Mouse (Mus musculus): ENCODE measurements around the gene Bhmt. TPM values are rescaled to one million over a fixed set of nuclear protein-coding genes. Genes with fewer than 3 reads are reported as not detected.

Gene Bhmt
- polyA plus RNA-seq, 1 experiment: 0.15 TPM

DNA sequence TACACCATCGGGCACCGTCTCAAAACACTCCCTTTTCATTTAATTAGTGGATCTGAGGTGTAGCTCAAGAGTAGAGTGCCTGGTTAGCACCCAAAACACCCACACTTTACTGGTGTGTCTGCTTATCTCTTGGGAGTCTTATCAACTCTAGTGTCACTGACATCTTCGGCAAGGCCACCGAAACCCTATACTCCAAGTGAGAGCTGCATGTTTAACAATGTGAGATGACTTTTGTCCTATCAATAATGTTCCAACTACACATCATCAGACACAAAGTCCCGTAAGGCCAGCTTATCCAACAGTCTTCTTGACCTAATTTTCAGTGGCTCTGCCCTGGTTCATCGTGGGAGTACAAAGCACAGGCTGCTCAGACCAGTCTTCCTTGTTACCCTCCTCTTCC, 15.6 kb upstream of the Bhmt start:
- Histone ChIP-seq H3K4me3 (replicated peaks; ENCODE audit: extremely low read depth, low read depth, low read length) (no peak overlapping the region), H3K4me1 (ENCODE audit: control insufficient read depth, insufficient read depth, low read length) (no peaks in the 10 kb centered on the region)
- WGBS: 79% methylated on average over 6 of the region's 6 CpGs
- TF ChIP-seq POLR2A (IDR thresholded peaks at IDR 0.05; ENCODE audit: borderline replicate concordance, extremely low read depth, low read depth, low read length): no peak
- no peak for TF ChIP-seq CTCF (IDR thresholded peaks at IDR 0.05; ENCODE audit: insufficient read depth, low read length)
- DNase-seq: no peak

DNA sequence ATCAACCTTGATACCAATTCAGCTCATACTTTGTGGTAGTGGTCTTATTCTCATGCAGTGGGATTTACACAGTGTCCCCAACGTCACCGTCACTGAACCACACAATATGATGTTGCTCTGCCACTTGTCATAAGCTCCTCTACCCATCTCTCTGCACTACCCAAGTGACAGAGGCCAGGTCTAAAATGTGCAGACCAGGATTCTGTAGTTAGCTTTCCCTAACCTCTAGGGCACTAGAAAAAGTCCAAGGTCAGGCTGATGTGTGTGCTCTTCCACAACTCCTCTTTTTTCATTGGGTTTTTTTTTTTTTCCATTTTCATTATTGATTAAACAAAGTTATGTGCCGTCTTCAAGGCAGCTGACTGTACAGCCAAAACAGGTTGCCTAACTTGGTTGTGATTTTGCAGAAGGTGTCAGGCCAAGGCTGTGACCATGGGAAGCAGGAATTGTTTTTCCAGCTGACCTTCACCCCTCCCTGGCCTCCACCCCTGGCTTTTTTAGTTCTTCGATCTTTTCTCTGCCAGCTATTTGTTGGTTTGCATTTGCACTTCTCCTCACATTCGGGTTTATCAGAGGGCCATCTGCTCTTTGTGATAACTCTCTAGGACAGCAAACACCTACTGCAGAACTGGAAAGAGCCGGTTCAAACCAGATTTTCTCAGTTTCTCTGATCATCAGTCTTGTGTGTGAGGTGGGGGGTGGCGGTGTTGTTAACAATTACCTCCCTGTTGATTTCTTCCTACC, 10.8 kb upstream of the Bhmt start:
- Histone ChIP-seq H3K4me1 (ENCODE audit: control insufficient read depth, insufficient read depth, low read length) (no peaks in the 10 kb centered on the region), H3K4me3 (replicated peaks; ENCODE audit: extremely low read depth, low read depth, low read length) (no peak overlapping the region)
- WGBS: 63% methylated on average over 7 of the region's 7 CpGs
- DNase-seq: no peak
- TF ChIP-seq POLR2A (IDR thresholded peaks at IDR 0.05; ENCODE audit: borderline replicate concordance, extremely low read depth, low read depth, low read length): no peak
- TF ChIP-seq CTCF (IDR thresholded peaks at IDR 0.05; ENCODE audit: insufficient read depth, low read length): no peak

- Histone ChIP-seq H3K4me3 (replicated peaks; ENCODE audit: extremely low read depth, low read depth, low read length) (no peak overlapping the region), H3K4me1 (ENCODE audit: control insufficient read depth, insufficient read depth, low read length) (no peaks in the 10 kb centered on the region)
- WGBS: 60% methylated on average over 4 of the region's 4 CpGs
- no peak for DNase-seq
- no peak for TF ChIP-seq POLR2A (IDR thresholded peaks at IDR 0.05; ENCODE audit: borderline replicate concordance, extremely low read depth, low read depth, low read length)
- TF ChIP-seq CTCF (IDR thresholded peaks at IDR 0.05; ENCODE audit: insufficient read depth, low read length): no peak
Measured at GRCm38 (mm10) chr13:93639636-93640035, 1.9 kb upstream of the Bhmt start.

DNA sequence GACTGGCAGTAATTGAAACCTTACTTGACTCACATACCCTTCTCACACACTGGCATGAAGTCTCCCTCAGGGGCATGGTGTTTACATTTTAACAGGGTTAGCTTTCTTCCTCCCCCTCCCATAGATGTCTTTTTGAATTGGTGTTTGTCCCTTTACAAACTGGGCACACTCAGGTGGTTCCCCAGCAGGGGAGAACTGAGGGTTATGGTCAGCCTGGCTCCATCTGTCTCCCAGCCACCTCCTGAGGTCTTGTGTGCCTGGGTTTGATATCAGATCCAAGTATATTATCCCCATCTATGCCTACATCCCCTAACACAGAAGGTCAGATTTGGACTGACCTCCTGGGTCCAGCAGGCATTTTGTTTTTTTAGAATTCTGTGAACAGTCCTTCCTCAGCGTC, 1.2 kb downstream of the Bhmt start:
- TF ChIP-seq CTCF (IDR thresholded peaks at IDR 0.05; ENCODE audit: insufficient read depth, low read length): no peak
- TF ChIP-seq POLR2A (IDR thresholded peaks at IDR 0.05; ENCODE audit: borderline replicate concordance, extremely low read depth, low read depth, low read length): no peak
- no peak for DNase-seq
- Histone ChIP-seq H3K4me3 (replicated peaks; ENCODE audit: extremely low read depth, low read depth, low read length) (no peak overlapping the region), H3K4me1 (ENCODE audit: control insufficient read depth, insufficient read depth, low read length) (no peaks in the 10 kb centered on the region)
- 83% methylated on average over 1 of the region's 1 CpGs for WGBS

GRCm38 (mm10) chr13:93632927-93633326, 4.8 kb downstream of the Bhmt start:
- WGBS: 72% methylated on average over 5 of the region's 5 CpGs
- TF ChIP-seq CTCF (IDR thresholded peaks at IDR 0.05; ENCODE audit: insufficient read depth, low read length): no peak
- TF ChIP-seq POLR2A (IDR thresholded peaks at IDR 0.05; ENCODE audit: borderline replicate concordance, extremely low read depth, low read depth, low read length): no peak

GRCm38 (mm10) chr13:93630941-93631705, 6.6 kb downstream of the Bhmt start:
- TF ChIP-seq POLR2A (IDR thresholded peaks at IDR 0.05; ENCODE audit: borderline replicate concordance, extremely low read depth, low read depth, low read length): no peak
- no peak for TF ChIP-seq CTCF (IDR thresholded peaks at IDR 0.05; ENCODE audit: insufficient read depth, low read length)
- H3K4me1 ChIP-seq (ENCODE audit: control insufficient read depth, insufficient read depth, low read length): no peaks in the 10 kb centered on the region
- 70% methylated on average over 10 of the region's 10 CpGs for WGBS
- no peak for DNase-seq
- H3K4me3 ChIP-seq (replicated peaks; ENCODE audit: extremely low read depth, low read depth, low read length): no peak overlapping the region

More at GRCm38 (mm10) chr13:93632927-93633326, 4.8 kb downstream of the Bhmt start:
- no peaks in the 10 kb centered on the region for H3K4me1 ChIP-seq (ENCODE audit: control insufficient read depth, insufficient read depth, low read length)
- no peak overlapping the region for H3K4me3 ChIP-seq (replicated peaks; ENCODE audit: extremely low read depth, low read depth, low read length)
- DNase-seq: no peak

DNA sequence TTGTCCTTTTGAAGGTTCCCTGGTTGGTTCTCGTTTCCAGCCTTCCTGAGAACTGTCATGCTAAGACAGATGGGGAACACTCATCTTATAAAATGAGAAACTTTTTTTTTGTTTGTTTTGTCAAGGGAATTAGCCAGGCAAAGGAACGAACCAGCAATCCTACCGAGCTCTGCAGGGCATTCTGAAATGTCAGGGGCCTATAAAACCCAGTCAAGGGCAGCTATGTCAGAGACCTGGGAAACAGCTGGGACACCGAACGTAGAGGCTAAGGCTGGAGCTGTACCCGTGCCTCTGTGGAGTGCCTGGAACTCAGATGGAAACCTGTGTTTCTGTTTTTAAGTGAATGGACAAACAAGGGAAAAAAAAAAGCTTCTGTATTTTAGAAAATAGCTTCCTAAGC, 8.9 kb downstream of the Bhmt start:
- Histone ChIP-seq H3K4me3 (replicated peaks; ENCODE audit: extremely low read depth, low read depth, low read length) (no peak overlapping the region), H3K4me1 (ENCODE audit: control insufficient read depth, insufficient read depth, low read length) (no peaks in the 10 kb centered on the region)
- no peak for DNase-seq
- 38% methylated on average over 6 of the region's 6 CpGs for WGBS
- TF ChIP-seq CTCF (IDR thresholded peaks at IDR 0.05; ENCODE audit: insufficient read depth, low read length): no peak
- TF ChIP-seq POLR2A (IDR thresholded peaks at IDR 0.05; ENCODE audit: borderline replicate concordance, extremely low read depth, low read depth, low read length): no peak

- DNase-seq: no peak
- 10% methylated on average over 6 of the region's 6 CpGs for WGBS
- TF ChIP-seq POLR2A (IDR thresholded peaks at IDR 0.05; ENCODE audit: borderline replicate concordance, extremely low read depth, low read depth, low read length): no peak
- no peak for TF ChIP-seq CTCF (IDR thresholded peaks at IDR 0.05; ENCODE audit: insufficient read depth, low read length)
- Histone ChIP-seq H3K4me3 (replicated peaks; ENCODE audit: extremely low read depth, low read depth, low read length) (no peak overlapping the region), H3K4me1 (ENCODE audit: control insufficient read depth, insufficient read depth, low read length) (no peaks in the 10 kb centered on the region)
Measured at GRCm38 (mm10) chr13:93614361-93614948, 23.3 kb downstream of the Bhmt start.

DNA sequence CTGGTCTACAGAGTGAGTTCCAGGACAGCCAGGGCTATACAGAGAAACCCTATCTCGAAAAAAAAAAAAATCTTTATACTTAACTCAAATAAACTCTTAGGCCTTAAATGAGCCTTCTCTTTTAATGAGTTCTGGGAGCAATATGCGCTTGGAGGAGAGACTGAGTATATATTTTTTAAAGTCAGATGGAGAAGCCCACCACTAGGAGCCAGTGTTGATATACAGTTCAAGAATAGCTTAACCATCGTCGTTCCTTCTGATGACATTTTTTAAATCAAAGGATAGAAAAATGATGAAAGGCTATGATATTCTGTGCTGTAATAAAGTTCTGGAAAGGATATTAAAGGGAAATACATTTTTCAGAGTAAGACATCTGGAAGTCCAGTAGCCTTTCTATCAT, 24.0 kb downstream of the Bhmt start:
- H3K4me1 ChIP-seq (ENCODE audit: control insufficient read depth, insufficient read depth, low read length): no peaks in the 10 kb centered on the region
- no peak overlapping the region for H3K4me3 ChIP-seq (replicated peaks; ENCODE audit: extremely low read depth, low read depth, low read length)
- DNase-seq: no peak
- whole genome bisulfite sequencing: 63% methylated on average over 4 of the region's 4 CpGs
- no peak for TF ChIP-seq CTCF (IDR thresholded peaks at IDR 0.05; ENCODE audit: insufficient read depth, low read length)
- no peak for TF ChIP-seq POLR2A (IDR thresholded peaks at IDR 0.05; ENCODE audit: borderline replicate concordance, extremely low read depth, low read depth, low read length)
